Mouse (Mus musculus): ENCODE results near the gene Zdhhc16. TPM values are rescaled to one million over a fixed set of nuclear protein-coding genes. Genes with fewer than 3 reads are reported as not detected.

Gene Zdhhc16
- polyA plus RNA-seq, 1 experiment from 2014 or later: 38.4 TPM

DNA sequence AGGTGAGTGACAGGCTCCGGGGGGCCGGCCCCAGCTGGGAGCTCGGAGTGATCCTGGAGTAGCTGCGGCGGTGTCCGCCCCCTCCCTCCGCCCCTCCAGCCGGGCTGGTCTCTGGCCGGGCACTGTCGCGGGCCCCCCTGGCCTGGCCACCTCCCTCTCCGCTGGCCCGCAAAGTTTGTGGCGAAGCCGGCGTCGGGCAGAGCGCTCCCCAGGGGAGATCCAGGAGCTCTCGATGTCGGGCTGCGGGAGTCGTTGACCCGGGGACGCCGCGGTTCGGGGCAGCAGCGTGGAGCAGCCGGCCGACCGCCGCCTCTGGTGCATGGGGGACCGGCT lies 48.3 kb downstream of the Zdhhc16 start, which contains the start of gene Ubtd1:
Ubtd1 (plus strand) TSS at position 169 of the 333 bp plus-strand sequence.
- Histone ChIP-seq H3K4me2 (replicated peaks; ENCODE audit: low read depth) (peak within 1 kb of the TSS; percentile 96), H3K27me3 (replicated peaks; ENCODE audit: control insufficient read depth, insufficient read depth, low read length) (no peaks in the 10 kb centered on the region), H3K4me1 (replicated peaks; ENCODE audit: control insufficient read depth, insufficient read depth, low read length) (no peaks in the 10 kb centered on the region), H3K9ac (ENCODE audit: low read depth, low read length) (peak within 1 kb of the TSS; percentile 68), H3K9me3 (ENCODE audit: control insufficient read depth) (no peaks in the 10 kb centered on the region), H3K27ac (ENCODE audit: low read depth, low read length) (peak within 1 kb of the TSS; percentile 65), H3K36me3 (ENCODE audit: control insufficient read depth, insufficient read depth) (no peaks in the 10 kb centered on the region), H3K4me3 (ENCODE audit: low read depth, low read length) (peak within 1 kb of the TSS; percentile 61)
- ATAC-seq: no peak
- under 1% methylated on average over 26 of the region's 33 CpGs for WGBS
- no peak for TF ChIP-seq CTCF (IDR thresholded peaks at IDR 0.05; ENCODE audit: low read depth)

DNA sequence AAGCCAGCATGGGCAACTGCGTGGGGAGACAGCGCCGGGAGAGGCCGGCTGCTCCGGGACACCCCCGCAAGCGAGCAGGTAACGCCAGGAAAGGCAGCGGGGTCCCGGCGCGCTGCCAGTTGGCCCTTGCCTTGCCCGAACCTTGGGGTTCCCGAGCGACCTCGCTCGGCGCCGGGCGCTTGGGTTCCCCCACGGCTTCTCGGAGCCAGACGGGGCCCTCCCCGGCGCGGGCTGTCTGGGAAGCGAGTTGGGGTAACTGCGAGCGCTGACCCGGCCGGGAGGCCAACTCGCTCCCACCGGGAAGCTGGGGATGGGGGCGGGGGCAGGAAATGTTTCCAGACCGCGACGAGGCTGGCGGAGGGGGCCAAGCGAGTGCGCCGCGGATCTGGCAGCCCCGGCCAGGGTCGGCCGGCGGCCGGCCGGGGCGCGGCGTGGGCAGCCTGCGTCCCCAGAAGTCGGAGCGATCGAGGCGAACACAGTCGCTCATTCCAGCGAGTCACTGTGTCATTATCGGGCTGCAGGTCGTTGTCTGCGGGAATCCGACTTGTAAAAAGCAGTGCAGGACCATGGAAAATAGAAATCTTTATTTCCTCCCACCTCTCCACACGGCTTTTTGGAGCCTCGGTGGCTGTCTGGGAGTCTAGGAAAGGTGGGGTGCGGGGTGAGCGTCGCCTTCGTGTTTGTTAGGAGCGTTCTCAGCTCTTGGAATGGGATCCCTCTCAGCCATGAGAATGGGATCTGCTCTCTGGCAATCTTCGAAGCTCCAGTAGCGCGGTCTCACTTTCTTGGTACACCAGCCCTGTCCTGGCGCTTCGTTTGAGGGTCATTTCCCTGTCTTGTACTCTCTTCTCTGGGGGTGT lies 48.9 kb downstream of the Zdhhc16 start:
- WGBS: under 1% methylated on average over 71 of the region's 74 CpGs
- TF ChIP-seq CTCF (IDR thresholded peaks at IDR 0.05; ENCODE audit: low read depth): no peak
- no peak for ATAC-seq

DNA sequence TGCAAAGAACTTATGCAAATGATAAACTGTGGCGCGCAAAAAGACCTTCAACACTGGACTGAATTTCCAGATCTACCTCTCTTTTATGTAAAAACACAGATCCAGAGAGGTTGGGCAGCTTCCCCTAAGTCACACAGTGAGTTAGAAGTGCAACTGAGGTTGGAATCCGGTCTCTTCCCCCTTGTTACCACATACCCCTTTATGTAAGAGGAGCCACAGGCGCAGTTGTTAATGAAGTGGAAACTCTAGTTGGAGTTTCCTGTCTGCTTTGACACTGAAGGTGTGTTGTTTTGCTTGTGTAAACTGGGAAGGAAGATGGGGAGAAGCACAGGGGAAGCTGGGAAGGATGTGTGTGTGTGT lies 49.5 kb downstream of the Zdhhc16 start:
- no peaks in the 10 kb centered on the region for H3K4me1 ChIP-seq (replicated peaks; ENCODE audit: control insufficient read depth, insufficient read depth, low read length)
- no peak for TF ChIP-seq CTCF (IDR thresholded peaks at IDR 0.05; ENCODE audit: low read depth)
- H3K9ac ChIP-seq (ENCODE audit: low read depth, low read length): peak overlapping the region; percentile 56; the same call in 1 of the 2 replicates
- H3K27ac ChIP-seq (ENCODE audit: low read depth, low read length): no peak overlapping the region
- H3K27me3 ChIP-seq (replicated peaks; ENCODE audit: control insufficient read depth, insufficient read depth, low read length): no peaks in the 10 kb centered on the region
- WGBS: 25% methylated on average over 4 of the region's 4 CpGs
- peak overlapping the region; percentile 61 for H3K4me3 ChIP-seq (ENCODE audit: low read depth, low read length)
- no peaks in the 10 kb centered on the region for H3K36me3 ChIP-seq (ENCODE audit: control insufficient read depth, insufficient read depth)
- ATAC-seq: no peak
- no peaks in the 10 kb centered on the region for H3K9me3 ChIP-seq (ENCODE audit: control insufficient read depth)
- H3K4me2 ChIP-seq (replicated peaks; ENCODE audit: low read depth): peak overlapping the region; percentile 96

More for the DNA sequence above, 48.9 kb downstream of the Zdhhc16 start:
- peak overlapping the region; percentile 61 for H3K4me3 ChIP-seq (ENCODE audit: low read depth, low read length)
- H3K9ac ChIP-seq (ENCODE audit: low read depth, low read length): peak overlapping the region; percentile 56
- H3K27ac ChIP-seq (ENCODE audit: low read depth, low read length): peak overlapping the region; percentile 65
- H3K4me1 ChIP-seq (replicated peaks; ENCODE audit: control insufficient read depth, insufficient read depth, low read length): no peaks in the 10 kb centered on the region
- H3K9me3 ChIP-seq (ENCODE audit: control insufficient read depth): no peaks in the 10 kb centered on the region
- H3K27me3 ChIP-seq (replicated peaks; ENCODE audit: control insufficient read depth, insufficient read depth, low read length): no peaks in the 10 kb centered on the region
- H3K4me2 ChIP-seq (replicated peaks; ENCODE audit: low read depth): peak overlapping the region; percentile 96
- no peaks in the 10 kb centered on the region for H3K36me3 ChIP-seq (ENCODE audit: control insufficient read depth, insufficient read depth)

DNA sequence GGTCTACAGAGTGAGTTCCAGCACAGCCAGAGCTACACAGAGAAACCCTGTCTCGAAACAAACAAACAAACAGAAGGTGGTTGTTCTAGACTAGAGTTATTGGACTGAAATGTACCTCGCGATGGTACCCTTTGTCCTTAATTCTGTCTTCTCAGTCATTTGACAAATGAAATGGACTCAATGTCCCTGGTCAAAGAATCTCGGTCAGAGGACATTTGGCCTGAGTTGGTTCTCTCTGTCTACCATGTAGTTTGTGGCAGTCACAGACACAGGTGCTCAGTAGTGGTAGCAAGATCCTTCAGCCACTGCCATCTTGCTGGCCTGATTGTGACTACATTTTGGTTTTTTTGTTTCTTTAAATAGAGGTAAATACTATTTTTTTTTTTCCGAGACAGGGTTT lies 52.7 kb downstream of the Zdhhc16 start:
- no peak overlapping the region for H3K9ac ChIP-seq (ENCODE audit: low read depth, low read length)
- no peaks in the 10 kb centered on the region for H3K36me3 ChIP-seq (ENCODE audit: control insufficient read depth, insufficient read depth)
- H3K4me3 ChIP-seq (ENCODE audit: low read depth, low read length): no peak overlapping the region
- H3K27me3 ChIP-seq (replicated peaks; ENCODE audit: control insufficient read depth, insufficient read depth, low read length): no peaks in the 10 kb centered on the region
- TF ChIP-seq CTCF (IDR thresholded peaks at IDR 0.05; ENCODE audit: low read depth): no peak
- H3K4me2 ChIP-seq (replicated peaks; ENCODE audit: low read depth): no peak overlapping the region
- 94% methylated on average over 5 of the region's 5 CpGs for WGBS
- H3K27ac ChIP-seq (ENCODE audit: low read depth, low read length): no peak overlapping the region
- no peaks in the 10 kb centered on the region for H3K9me3 ChIP-seq (ENCODE audit: control insufficient read depth)
- no peak for ATAC-seq
- no peaks in the 10 kb centered on the region for H3K4me1 ChIP-seq (replicated peaks; ENCODE audit: control insufficient read depth, insufficient read depth, low read length)

DNA sequence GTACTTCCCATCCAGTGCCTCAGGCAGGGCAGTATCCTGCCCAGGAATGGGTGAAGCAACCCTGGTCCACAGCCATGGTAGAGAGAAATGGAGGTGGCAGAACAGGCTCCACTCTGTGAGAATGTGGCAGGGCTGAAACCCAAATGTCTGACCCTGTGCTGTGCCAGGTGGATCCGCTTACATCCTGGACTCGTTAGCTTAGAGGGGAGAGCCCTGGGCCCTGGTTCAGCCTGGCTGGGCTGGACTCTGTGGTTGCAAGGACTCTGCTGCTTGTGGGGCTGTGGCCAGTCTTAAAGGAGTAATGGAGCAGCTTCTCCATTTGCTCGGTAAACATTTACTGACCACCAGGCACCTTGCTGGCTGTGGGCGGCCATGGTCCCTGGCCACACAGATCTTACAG lies 53.9 kb downstream of the Zdhhc16 start:
- H3K4me3 ChIP-seq (ENCODE audit: low read depth, low read length): no peak overlapping the region
- no peaks in the 10 kb centered on the region for H3K36me3 ChIP-seq (ENCODE audit: control insufficient read depth, insufficient read depth)
- no peak for ATAC-seq
- no peak overlapping the region for H3K27ac ChIP-seq (ENCODE audit: low read depth, low read length)
- no peaks in the 10 kb centered on the region for H3K27me3 ChIP-seq (replicated peaks; ENCODE audit: control insufficient read depth, insufficient read depth, low read length)
- H3K9ac ChIP-seq (ENCODE audit: low read depth, low read length): no peak overlapping the region
- TF ChIP-seq CTCF (IDR thresholded peaks at IDR 0.05; ENCODE audit: low read depth): no peak
- H3K9me3 ChIP-seq (ENCODE audit: control insufficient read depth): no peaks in the 10 kb centered on the region
- H3K4me1 ChIP-seq (replicated peaks; ENCODE audit: control insufficient read depth, insufficient read depth, low read length): no peaks in the 10 kb centered on the region
- WGBS: 74% methylated on average over 4 of the region's 4 CpGs
- H3K4me2 ChIP-seq (replicated peaks; ENCODE audit: low read depth): no peak overlapping the region

DNA sequence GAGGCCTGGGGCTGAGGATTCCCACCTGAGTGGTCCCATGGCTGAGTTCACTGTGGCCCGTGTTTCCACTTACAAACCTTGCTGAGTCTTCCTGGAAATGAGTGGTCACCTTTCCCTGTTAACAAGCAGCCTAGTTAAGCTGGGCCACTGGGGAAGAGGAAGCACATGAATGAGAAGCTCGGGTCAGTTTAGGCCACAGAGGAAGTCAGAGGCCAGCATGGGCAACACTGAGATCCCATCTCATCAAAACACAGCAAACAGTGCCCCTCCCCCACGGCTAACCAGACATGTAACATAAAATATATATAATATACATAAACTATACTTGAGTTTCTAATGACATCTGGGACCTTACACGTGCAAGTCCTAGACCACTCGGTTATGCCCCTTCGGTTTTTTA lies 56.5 kb downstream of the Zdhhc16 start:
- no peaks in the 10 kb centered on the region for H3K36me3 ChIP-seq (ENCODE audit: control insufficient read depth, insufficient read depth)
- 78% methylated on average over 6 of the region's 6 CpGs for WGBS
- TF ChIP-seq CTCF (IDR thresholded peaks at IDR 0.05; ENCODE audit: low read depth): no peak
- H3K27me3 ChIP-seq (replicated peaks; ENCODE audit: control insufficient read depth, insufficient read depth, low read length): no peaks in the 10 kb centered on the region
- no peak overlapping the region for H3K4me3 ChIP-seq (ENCODE audit: low read depth, low read length)
- H3K4me1 ChIP-seq (replicated peaks; ENCODE audit: control insufficient read depth, insufficient read depth, low read length): 0 out of 2 replicates have a peak, but pooled peaks cover 3% of the 10 kb centered on the region
- no peak overlapping the region for H3K9ac ChIP-seq (ENCODE audit: low read depth, low read length)
- H3K9me3 ChIP-seq (ENCODE audit: control insufficient read depth): no peaks in the 10 kb centered on the region
- no peak for ATAC-seq
- H3K27ac ChIP-seq (ENCODE audit: low read depth, low read length): no peak overlapping the region
- no peak overlapping the region for H3K4me2 ChIP-seq (replicated peaks; ENCODE audit: low read depth)

All from intestine, postnatal 0 days (tissue).